Mouse (Mus musculus) left cerebral cortex, postnatal 36 days (tissue): ENCODE measurements around the gene Hbq1b. TPM values are rescaled to one million over a fixed set of nuclear protein-coding genes. Genes with fewer than 3 reads are reported as not detected.
"Not testable (repeated sequence)": the region's sequence is repeated elsewhere in the genome, so short reads cannot be mapped to it uniquely, and the experiment has no call there.

ENCODE experiments used
- DNase-seq, 2 experiments: peaks; one replicate each; pipeline ENCODE4 v3.0.0; 2021 to 2022; ENCODE audit warnings: low spot score in 2 of 2, mixed read lengths in 1 of 2
- intact Hi-C: fragments of 180-260 bp; cut with DNase I; formaldehyde crosslinking; loops from one replicate; pipeline ENCODE4 v1.15.1; 2025
- total RNA-seq, 2 experiments: library from RNA; stranded (reverse); gene quantifications; 2 replicates each; pipeline ENCODE4 v1.2.3; 2021

Hbq1b gene
- total RNA-seq = not detected

DNA sequence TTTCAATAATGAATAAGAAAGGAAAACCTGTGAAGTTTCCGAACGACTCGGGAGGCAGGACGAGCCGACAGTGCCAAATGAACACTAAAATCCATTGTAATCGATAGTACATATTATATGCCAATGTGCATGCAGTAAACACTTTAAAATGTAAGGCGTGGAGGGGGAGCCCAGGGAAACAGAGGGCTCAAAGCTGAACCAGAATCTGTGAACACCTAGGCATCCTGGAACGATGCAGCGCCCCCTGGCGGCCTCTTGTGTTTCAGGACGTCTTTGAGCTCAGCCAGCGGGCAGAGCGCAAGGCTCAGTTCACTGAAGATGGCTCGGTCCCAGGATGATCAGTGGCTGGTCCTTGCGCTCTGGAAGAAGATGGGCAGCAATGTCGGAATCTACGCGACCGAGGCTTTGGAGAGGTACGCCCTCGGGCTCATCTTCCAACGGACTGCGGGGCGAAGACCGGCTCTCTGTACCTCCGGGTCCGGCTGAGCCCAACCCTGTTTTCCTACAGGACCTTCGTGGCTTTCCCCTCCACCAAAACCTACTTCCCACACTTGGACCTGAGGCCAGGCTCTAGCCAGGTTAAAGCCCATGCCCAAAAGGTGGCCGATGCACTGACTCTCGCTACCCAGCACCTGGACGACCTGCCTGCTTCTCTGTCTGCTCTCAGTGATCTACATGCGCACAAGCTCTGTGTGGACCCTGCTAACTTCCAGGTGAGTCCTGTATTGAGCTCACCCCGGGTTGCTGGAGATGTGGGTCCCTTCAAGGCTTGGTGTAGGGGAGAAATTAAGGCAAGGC is at the start of gene Hbq1b:
Gene Hbq1b (plus strand): TSS at position 271 of the 798 bp plus-strand sequence.
- intact Hi-C loops = not testable (repeated sequence)
- peak; percentile 68 to 82 for DNase-seq

DNA sequence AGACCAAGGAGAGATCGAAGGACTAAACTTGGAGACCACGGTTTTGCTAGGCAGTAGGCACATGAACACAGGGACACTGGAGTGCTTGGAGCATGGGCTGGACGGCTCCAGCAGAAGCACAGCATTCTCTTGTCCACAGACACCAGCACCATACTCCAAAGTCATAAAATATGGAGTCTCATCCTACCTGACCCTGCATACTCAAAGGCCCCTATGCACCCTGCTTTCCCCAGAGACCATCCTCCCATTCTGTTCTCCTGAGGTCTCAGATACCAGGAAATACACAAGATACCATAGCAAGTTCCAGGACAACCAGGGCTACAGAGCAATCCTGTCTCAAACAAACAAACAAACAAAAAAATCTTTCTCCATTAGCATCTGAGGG is 49.4 kb upstream of the Hbq1b start:
- no peak for DNase-seq
- intact Hi-C loops = no loop called here

DNA sequence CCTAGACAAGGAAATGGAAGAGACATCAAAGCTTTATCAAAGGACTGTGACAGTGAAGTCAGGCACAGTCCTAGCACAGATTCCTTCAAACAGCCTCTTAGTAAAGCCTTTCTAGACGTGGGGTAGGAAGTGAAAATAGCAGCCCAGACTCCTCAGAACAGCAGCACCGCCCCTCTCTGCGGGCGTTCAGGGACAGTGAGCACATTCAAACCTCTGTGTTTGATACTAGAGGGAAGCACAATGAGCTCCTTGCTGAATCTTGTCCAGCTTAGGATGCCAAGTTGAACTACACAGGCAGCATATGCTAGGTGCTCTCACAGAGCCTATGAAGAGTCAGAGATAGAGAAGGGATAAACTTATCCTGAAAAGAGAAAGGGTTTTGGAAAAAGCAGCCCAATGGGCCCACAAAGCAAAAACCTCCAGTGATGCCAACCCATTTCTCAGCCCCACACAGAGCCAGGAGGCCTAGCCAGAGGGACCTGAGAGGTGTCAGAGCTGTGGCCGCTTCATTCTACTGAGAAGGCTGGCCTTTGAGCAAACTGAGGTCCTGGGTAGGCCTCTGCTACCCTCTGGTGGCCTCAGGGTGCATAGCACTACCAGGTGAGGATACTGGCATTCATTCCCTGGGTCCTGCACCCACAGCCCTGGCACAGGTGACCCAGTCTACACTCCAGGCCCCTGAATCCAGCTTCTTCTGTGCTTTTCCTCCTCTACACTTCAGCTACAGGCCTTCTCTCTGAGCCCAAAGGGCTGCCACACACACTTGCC is 48.5 kb upstream of the Hbq1b start:
- intact Hi-C loops = loop anchor here (1.0 to 2.0 kb wide), 2 partner anchors 21 to 55 kb away; no protein-coding TSS in a partner anchor
- DNase-seq = peak; percentile 71 to 78

DNA sequence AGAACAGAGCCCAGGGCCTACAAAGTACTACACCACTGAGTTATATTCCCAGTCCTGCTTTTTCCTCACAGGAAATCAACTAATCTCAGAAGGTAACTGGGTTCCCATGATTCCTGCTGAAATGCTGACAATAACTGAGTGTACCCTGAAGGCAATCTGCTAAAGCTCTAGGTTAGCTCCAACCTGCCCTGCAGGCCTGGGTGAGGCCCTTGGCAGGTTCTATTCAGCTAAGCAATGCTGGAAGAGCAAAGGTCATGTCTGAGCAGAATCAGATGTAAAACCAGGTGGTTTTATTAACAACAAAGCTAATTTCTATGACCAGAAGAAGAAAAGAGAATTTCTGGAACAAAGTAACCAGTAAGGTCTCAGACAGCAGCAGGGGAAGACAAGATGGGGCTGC is 45.4 kb upstream of the Hbq1b start:
- intact Hi-C loops = no loop called here
- no peak for DNase-seq

DNA sequence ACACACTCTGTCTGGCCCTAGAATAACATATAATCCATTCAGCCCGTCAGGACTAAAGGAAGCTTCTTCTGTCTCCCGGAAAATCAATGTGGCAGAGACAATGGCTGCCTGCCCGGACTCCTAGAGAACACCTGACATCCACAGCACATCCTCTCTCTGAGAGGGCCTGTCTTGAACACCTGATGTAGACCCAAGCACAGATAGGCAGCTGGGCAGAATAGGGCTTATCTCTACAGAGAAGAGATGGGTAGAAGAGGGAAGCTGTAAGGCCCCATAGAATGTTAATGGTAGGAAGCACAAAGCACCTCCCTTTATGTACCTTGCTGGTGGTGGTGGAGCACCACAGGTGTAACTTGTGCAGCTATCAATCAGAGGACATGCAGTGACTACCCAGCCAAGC is 44.6 kb upstream of the Hbq1b start:
- intact Hi-C loops = no loop called here
- no peak for DNase-seq

DNA sequence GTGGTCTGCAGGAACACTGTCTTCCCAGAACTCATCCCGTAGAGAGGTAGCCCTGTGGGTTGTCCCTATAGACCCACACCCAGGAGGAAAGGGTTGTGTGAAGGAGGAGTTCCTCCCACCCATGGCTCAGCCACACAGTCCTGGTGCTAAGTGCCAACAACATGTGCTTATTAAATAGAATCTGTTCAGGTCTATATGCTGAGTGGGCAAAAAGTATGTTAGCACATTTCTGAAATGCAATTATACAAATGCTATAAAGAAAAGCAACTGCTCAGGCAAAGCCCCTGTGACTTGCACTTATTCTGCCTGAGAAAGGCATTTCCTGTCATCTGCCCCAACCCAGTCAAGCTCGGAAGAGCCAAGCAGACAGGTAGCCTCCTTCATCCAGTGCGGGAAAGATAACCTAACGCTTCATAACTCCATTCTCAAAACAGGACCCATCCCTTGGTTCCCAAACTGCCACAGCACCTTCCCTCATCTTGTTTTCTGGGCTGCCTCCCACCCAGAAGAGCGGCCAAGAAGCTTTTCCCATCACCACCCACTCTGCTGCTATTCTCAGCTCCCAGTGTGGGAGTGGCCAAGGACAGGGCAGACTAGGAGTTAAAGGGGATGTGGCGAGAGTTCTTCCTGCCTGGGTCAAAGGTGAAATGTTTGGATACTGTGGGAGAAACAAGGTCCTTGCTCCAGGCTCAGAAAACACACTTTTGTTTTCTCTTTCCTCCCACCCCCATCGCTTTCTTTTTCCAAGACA is 43.4 kb upstream of the Hbq1b start:
- intact Hi-C loops = no loop called here
- peak in 1 of 2 experiments; percentile 66 for DNase-seq

DNA sequence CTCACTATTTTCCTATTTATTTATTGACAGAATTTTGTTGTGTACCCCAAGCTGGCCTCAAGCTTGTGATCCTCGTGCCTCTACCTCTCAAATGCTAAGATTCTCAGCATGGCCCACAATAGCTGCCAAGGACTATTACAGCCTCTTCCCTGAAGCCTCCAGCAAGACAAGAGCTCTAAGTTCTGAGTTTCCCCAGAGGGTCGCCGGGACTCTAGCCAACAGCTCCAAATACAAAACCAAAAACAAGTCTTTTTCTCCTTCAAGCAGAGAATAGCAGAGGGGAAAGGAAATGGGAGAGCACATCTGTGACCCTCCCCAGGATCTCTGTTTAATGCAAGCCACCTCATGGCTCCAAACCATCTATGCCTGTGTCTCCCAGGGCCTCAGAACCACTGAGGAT is 42.7 kb upstream of the Hbq1b start:
- intact Hi-C loops = no loop called here

DNA sequence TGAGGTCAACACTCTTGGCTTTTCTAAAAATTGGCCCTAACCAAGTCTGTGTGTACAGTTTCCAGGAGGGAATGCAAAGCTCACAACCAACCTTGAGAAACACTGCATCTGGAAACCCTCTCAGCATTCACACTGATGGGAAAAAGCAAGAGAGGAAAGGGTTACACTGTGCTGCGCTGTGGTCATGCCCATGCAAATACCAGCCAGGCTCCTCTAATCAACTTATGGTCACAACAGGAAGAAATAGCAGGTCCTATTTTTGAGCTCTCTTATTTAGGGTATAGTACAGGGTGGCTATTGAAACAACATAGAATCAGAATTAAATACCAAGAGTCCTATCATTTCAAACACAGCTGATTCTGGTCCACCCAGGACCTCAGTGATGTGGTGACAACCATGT is 42.1 kb upstream of the Hbq1b start:
- DNase-seq = no peak
- intact Hi-C loops = no loop called here

More for the DNA sequence above, 42.7 kb upstream of the Hbq1b start:
- DNase-seq = no peak

DNA sequence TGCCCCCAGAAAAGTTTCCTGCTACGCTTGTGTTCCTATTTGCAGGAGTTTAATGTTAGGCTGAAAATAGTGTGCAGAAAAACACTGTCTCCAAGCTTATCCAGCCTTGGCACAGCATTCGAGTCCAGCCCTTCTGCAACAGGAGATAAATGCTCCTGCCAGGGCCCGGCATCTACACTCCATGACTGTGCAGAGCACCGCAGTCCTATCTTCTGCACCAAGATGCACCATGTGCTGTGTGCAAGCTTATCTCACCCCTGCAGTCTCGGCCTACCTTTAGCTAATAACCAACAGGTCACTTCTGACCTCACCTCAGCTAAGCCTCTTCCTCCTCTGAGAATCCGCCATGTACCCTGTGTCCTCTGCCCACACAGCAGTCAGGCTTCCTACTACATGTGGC is 41.2 kb upstream of the Hbq1b start:
- no peak for DNase-seq
- intact Hi-C loops = no loop called here

DNA sequence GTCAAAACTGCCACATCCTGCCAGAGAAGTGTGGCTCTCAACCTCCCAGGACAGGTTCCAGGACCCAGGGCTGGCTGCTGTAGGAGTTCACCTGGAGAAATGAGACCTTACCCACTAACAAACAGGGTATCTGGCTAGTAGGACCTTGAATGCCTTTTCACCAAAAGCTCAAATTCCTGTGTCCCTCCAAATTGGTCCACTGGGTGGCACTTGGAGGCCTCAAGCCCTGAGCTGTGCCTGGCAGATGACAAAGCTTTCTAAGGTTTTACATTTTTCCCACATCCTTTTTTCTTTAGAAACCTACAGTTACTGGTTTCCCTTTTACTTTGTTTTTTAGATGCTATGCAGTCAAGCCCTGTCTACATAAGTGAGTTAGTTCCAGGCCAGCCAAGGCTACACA is 39.7 kb upstream of the Hbq1b start:
- intact Hi-C loops = no loop called here
- DNase-seq = no peak

DNA sequence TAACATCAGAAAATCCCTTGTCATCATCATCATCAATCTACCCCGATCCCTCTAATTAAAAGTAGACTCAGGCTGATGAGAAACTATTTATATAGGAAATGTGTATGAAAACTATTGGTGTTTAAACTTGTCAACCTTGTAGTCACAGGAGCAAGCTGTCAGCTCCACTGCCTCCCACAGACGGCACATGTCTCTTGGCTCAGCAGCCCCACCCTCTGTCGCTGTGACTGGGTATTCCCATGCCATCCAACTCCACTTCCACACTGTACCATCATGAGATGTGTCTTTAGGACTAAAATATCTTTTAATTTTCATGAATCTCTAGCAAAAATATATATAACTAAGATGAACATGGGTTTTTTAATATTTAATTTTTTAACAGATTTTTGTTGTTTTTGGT is 38.4 kb upstream of the Hbq1b start:
- intact Hi-C loops = no loop called here
- DNase-seq = no peak

DNA sequence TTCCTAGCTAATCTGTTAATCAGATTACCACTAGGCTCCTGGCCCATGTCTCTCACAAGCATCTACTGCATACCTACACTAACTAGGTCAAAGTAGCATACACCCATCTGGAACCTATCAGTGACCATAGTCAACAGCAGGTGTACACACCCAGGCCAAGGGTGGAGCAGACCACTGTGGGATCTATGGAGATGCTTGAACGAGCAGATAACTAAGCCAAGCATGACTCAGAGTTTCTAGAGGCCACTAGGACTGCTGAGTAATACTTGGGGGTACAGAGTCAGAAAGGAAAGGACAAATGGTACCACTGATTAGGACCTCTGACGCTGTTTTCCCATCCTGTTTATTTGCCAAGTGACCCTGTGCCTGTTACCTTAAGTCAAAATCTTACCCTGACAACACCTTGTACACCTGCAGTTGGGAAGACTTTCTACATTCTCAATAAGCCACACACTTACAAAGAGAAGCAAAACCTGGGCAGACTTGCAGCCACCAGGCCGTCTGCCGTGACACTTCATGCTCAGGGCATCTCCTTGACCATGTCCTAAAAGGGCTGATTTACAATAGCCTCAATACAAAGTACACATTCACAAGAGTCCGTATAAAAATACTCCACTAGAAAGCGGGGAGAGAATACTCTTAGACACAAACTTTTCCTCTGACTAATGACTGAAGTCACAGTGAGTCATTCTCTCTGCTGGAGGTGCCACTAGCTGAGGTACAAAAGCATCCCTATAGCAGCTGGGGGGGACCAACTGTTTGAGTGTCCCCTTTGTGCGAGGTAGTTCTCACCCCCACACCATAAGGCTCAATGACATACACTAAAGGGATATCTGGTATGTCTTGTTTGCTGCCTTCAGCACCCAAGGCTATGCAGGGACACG is 35.6 kb upstream of the Hbq1b start:
- DNase-seq = no peak
- intact Hi-C loops = no loop called here

DNA sequence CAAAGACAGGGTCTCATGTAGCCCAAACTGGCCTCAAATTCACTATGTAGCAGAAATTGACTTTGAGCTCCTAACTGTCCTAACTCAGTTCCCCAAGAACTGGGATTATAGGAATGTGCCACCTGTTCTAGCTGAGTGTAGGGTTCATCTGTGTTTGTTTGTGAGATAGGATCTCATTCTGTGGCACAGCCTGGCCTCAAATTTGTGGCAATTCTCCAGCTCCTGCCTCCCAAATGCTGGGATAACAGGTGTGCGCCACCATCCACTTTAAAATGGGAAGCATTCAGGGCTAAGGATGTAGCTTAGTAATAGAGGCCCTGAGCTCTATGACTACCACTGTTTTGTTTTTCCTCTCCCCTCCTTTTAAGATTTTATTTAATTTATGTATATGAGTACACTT is 33.6 kb upstream of the Hbq1b start:
- intact Hi-C loops = no loop called here
- DNase-seq = no peak

DNA sequence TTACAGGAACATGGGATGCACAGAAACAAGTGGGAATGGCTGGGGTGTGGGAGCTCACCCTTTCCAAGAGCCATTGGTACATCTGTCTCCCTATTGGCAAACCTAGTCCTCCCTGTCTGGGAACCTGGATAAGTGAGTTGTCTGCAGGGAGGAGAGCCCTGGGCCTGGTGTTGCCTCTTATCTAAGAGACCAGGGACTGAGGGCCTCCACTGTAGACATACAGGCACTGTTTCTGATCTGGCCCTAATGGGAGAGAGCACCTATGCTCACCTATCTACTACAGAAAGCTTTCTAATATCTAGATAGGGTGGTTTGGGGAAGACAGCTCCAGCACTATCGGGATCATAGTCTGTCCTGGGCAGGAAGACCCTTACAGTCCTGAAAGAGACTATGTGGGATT is 30.6 kb upstream of the Hbq1b start:
- no peak for DNase-seq
- intact Hi-C loops = no loop called here

DNA sequence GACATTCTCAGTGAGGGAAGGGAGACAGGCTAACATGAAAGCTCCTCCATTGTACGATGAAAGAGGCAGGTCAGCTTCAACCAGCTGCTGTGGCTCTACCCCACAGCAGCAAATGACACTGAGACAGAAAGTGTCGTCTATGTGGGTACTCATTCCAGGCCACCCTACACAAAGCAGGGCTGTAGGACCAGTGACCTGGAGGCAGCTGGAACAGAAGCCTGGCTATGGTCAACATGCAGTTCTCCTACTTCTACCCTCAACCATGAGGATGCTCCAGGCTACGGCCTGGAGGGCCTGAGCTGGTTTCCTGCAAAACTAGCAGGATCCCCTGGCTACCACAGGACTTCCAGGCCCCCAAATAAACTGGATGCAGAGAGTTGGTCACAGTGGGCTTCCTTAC is 30.2 kb upstream of the Hbq1b start:
- DNase-seq = no peak
- intact Hi-C loops = no loop called here

DNA sequence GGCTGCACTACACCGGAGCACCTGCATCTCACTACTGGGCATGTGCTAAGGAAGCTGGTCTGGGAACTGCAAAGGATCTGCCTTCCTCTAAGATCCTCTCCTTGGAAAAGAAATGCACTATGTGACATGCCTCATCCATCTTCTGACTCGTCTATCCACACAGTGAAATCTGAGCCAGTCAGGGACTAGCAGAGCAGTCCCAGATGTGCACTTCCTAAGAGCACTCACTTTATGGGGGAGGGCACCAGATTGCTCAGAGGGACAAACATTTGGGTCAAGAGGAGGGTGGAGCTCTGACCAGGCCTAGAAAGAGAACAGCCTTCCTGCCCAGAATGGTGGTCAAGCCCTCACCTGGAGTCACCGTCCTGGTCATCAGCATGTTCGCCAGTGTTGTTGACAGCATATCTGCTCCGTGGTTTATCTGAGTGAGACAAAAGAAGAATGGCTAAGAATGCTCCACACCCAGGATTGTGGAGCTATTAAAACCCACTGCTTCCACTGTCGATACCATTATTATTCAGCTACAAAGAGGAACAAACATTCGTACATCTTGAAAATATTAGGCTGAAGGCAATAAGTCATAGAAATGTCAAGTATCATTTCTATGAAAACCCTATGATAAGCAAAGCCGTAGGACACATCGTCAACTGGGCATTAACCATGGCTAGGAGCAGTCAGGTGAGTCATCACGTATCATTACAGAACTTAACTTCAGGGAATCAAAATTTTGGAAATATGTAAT is 23.9 kb upstream of the Hbq1b start:
- no peak for DNase-seq
- intact Hi-C loops = no loop called here

DNA sequence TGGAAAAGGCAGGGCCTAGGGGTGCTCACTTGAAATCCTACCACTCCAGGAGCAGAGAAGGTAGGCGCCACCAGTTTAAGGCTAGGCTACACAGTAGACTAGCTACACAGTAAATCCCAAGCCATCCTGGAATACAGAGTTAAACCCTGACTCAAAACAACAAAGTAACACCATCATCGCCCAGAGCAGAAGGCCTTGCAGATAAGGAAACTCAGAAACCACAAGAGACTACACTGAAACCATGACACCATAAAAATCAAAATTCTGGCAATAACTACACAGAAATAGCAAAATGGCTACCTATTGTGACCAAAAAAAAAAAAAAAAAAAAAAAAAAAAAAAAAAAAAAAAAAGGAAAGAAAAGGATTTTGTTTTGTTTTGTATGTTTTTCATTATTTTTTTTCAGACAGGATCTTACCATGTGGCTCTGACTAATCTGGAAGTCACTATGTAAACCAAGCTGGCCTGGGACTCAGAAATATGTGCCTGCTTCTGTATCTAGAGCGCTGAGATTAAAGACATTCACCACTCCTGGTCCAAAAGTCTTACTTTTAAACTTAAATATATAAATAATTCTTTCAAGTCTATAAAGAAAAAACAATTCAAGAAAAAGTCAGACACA is 21.5 kb upstream of the Hbq1b start:
- intact Hi-C loops = no loop called here
- no peak for DNase-seq

DNA sequence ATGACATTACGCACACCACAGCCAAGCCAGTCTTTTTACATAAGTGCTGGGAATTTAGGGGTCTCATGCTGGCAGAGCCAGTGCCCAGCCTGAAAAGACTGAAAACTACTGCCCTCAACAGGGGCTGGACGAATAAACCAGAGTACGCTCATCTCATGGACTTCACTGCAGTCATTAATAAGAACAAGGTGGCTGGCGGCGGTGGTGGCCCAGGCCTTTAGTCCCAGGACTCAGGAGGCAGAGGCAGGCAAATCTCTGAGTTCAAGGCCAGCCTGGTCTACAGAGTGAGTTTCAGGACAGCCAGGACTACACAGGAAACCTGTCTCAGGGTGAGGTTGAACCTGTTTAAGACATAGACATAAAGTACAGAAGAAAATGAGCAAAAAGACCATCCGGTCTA is 20.6 kb upstream of the Hbq1b start:
- intact Hi-C loops = no loop called here

More for the DNA sequence above, 20.6 kb upstream of the Hbq1b start:
- DNase-seq = no peak
